Mouse (Mus musculus): ENCODE results near the gene Tle4.

DNA sequence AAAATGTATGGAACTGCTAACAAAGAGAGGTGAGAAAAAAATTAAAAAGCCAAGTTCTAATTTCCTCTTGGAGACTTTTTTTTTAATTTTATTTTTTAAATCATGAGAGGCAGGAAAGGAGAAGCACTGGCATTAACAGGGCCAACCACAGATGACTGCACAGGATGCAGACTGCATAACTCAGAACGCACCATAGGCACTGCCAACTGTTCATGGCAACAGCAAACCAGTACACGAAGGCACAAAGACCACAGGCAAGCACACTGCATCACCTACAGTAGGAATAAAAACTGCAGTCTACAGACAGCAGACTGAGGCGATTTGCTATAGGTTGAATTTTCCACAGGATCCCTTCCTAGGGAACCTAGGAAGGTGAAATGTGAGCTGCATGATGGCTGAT lies 112.7 kb downstream of the Tle4 start:
- TF ChIP-seq CTCF (IDR thresholded peaks at IDR 0.05; ENCODE audit: borderline replicate concordance, extremely low read depth, insufficient read depth, insufficient read length) (no peak), POLR2A (IDR thresholded peaks at IDR 0.05; ENCODE audit: borderline replicate concordance, extremely low read depth, insufficient read depth, insufficient read length, poor library complexity, severe bottlenecking) (no peak)

Measured in brain, embryonic 14.5 days (tissue).